Mouse (Mus musculus): Measurements from ENCODE around the gene Isyna1. TPM values are rescaled to one million over a fixed set of nuclear protein-coding genes. Genes with fewer than 3 reads are reported as not detected.

Isyna1 gene
- total RNA-seq, 1 experiment, result 161 TPM

DNA sequence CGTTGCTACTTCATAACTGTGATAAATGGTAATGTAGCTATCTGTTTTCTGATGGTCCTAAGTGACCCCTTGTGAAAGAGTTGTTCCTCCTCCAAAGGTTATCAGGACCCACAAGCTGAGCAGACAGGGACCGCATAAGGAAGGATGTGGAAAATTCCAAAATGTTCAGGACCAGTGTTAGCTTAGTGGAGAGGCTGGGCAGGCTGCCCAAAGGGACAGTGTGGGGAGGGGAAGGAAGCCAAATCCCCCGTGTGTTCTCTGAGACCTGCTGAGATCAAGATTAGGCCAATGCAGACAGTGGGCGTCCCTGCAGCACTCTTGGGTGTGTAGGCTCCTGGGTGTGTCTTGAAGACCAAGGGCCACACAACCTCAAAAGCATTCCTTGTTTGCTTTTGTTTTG lies 19.3 kb upstream of the Isyna1 start:
- peaks cover 2 to 4% of the 10 kb centered on the region in 2 experiments; a peak in 1 of 4 replicates for H3K4me1 ChIP-seq (ENCODE audit: control insufficient read depth in 2 of 2, insufficient read depth in 2 of 2, low read length in 2 of 2, poor library complexity in 1 of 2)
- H3K36me3 ChIP-seq (ENCODE audit: control insufficient read depth, insufficient read depth, low read length, poor library complexity, severe bottlenecking), result peaks cover 19% of the 10 kb centered on the region
- H3K9me3 ChIP-seq (ENCODE audit: control insufficient read depth, insufficient read depth, low read depth, low read length), result no peaks in the 10 kb centered on the region
- H3K4me3 ChIP-seq (ENCODE audit: insufficient read depth in 1 of 2, low read depth in 1 of 2, low read length in 2 of 2, poor library complexity in 1 of 2, severe bottlenecking in 1 of 2), result no peak overlapping the region
- no peak overlapping the region for H3K27ac ChIP-seq (ENCODE audit: insufficient read depth, low read depth, low read length, poor library complexity, severe bottlenecking)
- no peak for DNase-seq (ENCODE audit: low read depth, low spot score)
- in situ Hi-C loops (cut with MboI; ENCODE audit: low sequenced_read_pairs in 2 of 2, unreplicated experiment in 2 of 2), result no loop called here
- H3K9ac ChIP-seq (ENCODE audit: insufficient read depth, low read depth, low read length, poor library complexity, severe bottlenecking), result no peak overlapping the region
- TF ChIP-seq CHD2 (IDR thresholded peaks at IDR 0.05; ENCODE audit: low read depth, low read length), result no peak
- TF ChIP-seq HCFC1 (IDR thresholded peaks at IDR 0.05; ENCODE audit: borderline replicate concordance, insufficient read depth, low read length), result no peak
- TF ChIP-seq ZNF384 (IDR thresholded peaks at IDR 0.05; ENCODE audit: low read depth, low read length), result no peak
- TF ChIP-seq MAFK (IDR thresholded peaks at IDR 0.05; ENCODE audit: insufficient read depth, low read depth, low read length), result no peak
- no peak for TF ChIP-seq ZC3H11A (IDR thresholded peaks at IDR 0.05; ENCODE audit: borderline replicate concordance, low read depth, low read length)

DNA sequence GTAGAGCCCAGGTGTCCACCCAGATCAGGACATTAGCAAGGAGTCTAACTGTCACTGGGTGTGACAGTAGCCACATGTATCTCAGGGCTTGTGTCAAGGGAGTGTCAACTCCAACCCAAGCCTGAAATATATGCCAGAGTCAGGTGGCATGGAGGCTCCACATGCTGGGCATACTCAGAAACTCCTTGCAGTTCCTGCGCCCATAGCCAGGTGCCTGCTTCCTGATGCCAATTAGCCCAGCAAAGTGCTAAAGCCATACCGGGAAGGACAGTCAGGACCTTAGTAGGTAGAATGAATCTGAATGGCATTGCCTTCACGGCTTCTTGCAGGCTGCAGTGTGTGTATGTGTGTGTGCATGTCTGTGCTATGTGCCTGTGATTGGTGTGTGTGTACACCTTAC lies 17.0 kb upstream of the Isyna1 start:
- 0 out of 4 replicates have a peak, but pooled peaks cover 0 to 2% of the 10 kb centered on the region in 2 experiments for H3K4me1 ChIP-seq (ENCODE audit: control insufficient read depth in 2 of 2, insufficient read depth in 2 of 2, low read length in 2 of 2, poor library complexity in 1 of 2)
- in situ Hi-C loops (cut with MboI; ENCODE audit: low sequenced_read_pairs in 2 of 2, unreplicated experiment in 2 of 2), result no loop called here
- DNase-seq (ENCODE audit: low read depth, low spot score), result no peak
- no peak overlapping the region for H3K27ac ChIP-seq (ENCODE audit: insufficient read depth, low read depth, low read length, poor library complexity, severe bottlenecking)
- no peaks in the 10 kb centered on the region for H3K9me3 ChIP-seq (ENCODE audit: control insufficient read depth, insufficient read depth, low read depth, low read length)
- TF ChIP-seq MAFK (IDR thresholded peaks at IDR 0.05; ENCODE audit: insufficient read depth, low read depth, low read length), result no peak
- no peak for TF ChIP-seq CHD2 (IDR thresholded peaks at IDR 0.05; ENCODE audit: low read depth, low read length)
- no peak for TF ChIP-seq HCFC1 (IDR thresholded peaks at IDR 0.05; ENCODE audit: borderline replicate concordance, insufficient read depth, low read length)
- no peak overlapping the region for H3K9ac ChIP-seq (ENCODE audit: insufficient read depth, low read depth, low read length, poor library complexity, severe bottlenecking)
- peaks cover 26% of the 10 kb centered on the region for H3K36me3 ChIP-seq (ENCODE audit: control insufficient read depth, insufficient read depth, low read length, poor library complexity, severe bottlenecking)
- H3K4me3 ChIP-seq (ENCODE audit: insufficient read depth in 1 of 2, low read depth in 1 of 2, low read length in 2 of 2, poor library complexity in 1 of 2, severe bottlenecking in 1 of 2), result no peak overlapping the region

DNA sequence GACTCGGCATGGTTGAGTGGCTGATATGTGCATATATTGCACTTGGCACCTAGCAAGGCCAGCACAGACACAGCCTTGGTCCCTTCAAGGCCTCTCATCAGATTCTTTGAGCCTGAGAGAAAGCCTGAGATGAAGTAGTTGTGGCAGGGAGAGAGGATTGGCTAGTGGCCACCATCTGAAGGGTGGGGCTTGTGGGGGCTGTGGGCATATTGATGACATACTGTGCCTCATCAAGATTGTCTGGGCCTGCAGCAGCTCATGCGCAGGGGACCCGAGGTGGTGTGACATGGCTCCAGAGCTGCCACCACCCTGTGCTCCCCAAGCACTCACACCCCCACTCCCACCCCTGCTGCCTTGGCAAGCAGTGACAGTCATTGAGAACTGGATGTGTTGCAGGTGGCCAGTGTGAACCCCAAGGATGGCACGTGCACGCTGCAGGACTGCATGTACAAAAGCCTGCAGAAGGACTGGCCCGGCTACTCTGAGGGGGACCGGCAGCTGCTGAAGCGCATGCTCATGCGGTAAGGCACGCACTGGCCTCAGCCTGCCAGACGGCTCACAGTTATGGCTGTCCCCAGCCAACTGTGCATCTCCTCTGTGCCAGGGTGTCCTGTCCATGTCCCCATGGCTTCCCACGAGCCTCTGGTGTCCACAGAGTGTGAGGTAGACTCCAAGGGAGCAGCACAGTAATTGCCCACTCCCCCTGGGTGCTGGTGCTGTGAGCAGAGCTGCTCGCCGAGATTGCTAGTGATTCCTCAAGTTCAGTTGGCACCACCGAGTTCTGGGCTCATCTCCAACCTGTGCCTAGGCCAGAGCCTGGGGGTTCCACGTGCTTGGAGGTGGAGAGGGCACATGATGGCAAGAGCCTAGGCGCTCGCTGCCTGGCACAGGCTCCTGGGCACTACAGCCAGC lies 10.4 kb upstream of the Isyna1 start:
- DNase-seq (ENCODE audit: low read depth, low spot score), result no peak
- 0 out of 4 replicates have a peak, but pooled peaks cover 0 to 4% of the 10 kb centered on the region in 2 experiments for H3K4me1 ChIP-seq (ENCODE audit: control insufficient read depth in 2 of 2, insufficient read depth in 2 of 2, low read length in 2 of 2, poor library complexity in 1 of 2)
- H3K27ac ChIP-seq (ENCODE audit: insufficient read depth, low read depth, low read length, poor library complexity, severe bottlenecking), result no peak overlapping the region
- no peak overlapping the region for H3K4me3 ChIP-seq (ENCODE audit: insufficient read depth in 1 of 2, low read depth in 1 of 2, low read length in 2 of 2, poor library complexity in 1 of 2, severe bottlenecking in 1 of 2)
- no peaks in the 10 kb centered on the region for H3K9me3 ChIP-seq (ENCODE audit: control insufficient read depth, insufficient read depth, low read depth, low read length)
- in situ Hi-C loops (cut with MboI; ENCODE audit: low sequenced_read_pairs in 2 of 2, unreplicated experiment in 2 of 2), result no loop called here
- TF ChIP-seq HCFC1 (IDR thresholded peaks at IDR 0.05; ENCODE audit: borderline replicate concordance, insufficient read depth, low read length) (no peak), CHD2 (IDR thresholded peaks at IDR 0.05; ENCODE audit: low read depth, low read length) (no peak), ZC3H11A (IDR thresholded peaks at IDR 0.05; ENCODE audit: borderline replicate concordance, low read depth, low read length) (no peak), ZNF384 (IDR thresholded peaks at IDR 0.05; ENCODE audit: low read depth, low read length) (no peak), MAFK (IDR thresholded peaks at IDR 0.05; ENCODE audit: insufficient read depth, low read depth, low read length) (no peak)
- H3K9ac ChIP-seq (ENCODE audit: insufficient read depth, low read depth, low read length, poor library complexity, severe bottlenecking), result no peak overlapping the region
- H3K36me3 ChIP-seq (ENCODE audit: control insufficient read depth, insufficient read depth, low read length, poor library complexity, severe bottlenecking), result peaks cover 40% of the 10 kb centered on the region

DNA sequence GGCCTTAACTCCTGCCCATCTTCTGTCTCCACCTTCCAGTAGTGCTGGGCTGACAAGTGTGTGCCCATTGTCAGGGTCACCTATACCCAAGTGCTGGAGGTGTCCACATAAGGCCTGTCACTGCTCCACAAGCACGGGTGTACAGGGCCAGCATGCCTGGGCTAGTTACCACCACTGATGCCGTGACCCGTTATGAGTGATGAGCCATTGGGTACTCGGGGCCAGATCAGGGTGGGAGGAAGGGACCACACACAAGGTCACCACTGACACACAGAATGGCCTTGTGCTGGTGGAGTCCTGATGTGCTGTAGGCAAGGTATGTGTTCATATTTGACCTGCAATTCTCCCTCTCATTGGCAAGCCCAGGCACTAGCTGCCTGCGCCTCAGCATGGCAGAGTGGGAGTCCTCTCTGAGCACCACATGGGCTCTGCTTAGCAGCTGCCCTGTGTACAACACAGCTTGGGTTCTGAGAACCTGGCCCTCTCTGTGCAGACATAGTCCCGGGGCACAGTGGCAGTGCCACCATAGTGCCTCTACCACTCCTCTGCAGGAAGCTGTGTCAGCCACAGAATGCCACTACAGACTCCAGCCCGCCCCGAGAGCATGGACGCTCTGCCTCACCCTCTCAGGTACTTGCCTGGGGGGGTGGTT lies 9.4 kb upstream of the Isyna1 start:
- in situ Hi-C loops (cut with MboI; ENCODE audit: low sequenced_read_pairs in 2 of 2, unreplicated experiment in 2 of 2), result no loop called here
- Histone ChIP-seq H3K36me3 (ENCODE audit: control insufficient read depth, insufficient read depth, low read length, poor library complexity, severe bottlenecking) (peaks cover 40% of the 10 kb centered on the region), H3K4me1 (ENCODE audit: control insufficient read depth in 2 of 2, insufficient read depth in 2 of 2, low read length in 2 of 2, poor library complexity in 1 of 2) (peaks cover 0 to 8% of the 10 kb centered on the region in 2 experiments; a peak in 1 of 4 replicates), H3K9ac (ENCODE audit: insufficient read depth, low read depth, low read length, poor library complexity, severe bottlenecking) (no peak overlapping the region; the same call in 1 of the 2 replicates), H3K4me3 (ENCODE audit: insufficient read depth in 1 of 2, low read depth in 1 of 2, low read length in 2 of 2, poor library complexity in 1 of 2, severe bottlenecking in 1 of 2) (no peak overlapping the region), H3K9me3 (ENCODE audit: control insufficient read depth, insufficient read depth, low read depth, low read length) (no peaks in the 10 kb centered on the region), H3K27ac (ENCODE audit: insufficient read depth, low read depth, low read length, poor library complexity, severe bottlenecking) (0 out of 2 replicates have a peak overlapping the region, but pooled peaks have one; percentile 1)
- TF ChIP-seq CHD2 (IDR thresholded peaks at IDR 0.05; ENCODE audit: low read depth, low read length) (no peak), ZC3H11A (IDR thresholded peaks at IDR 0.05; ENCODE audit: borderline replicate concordance, low read depth, low read length) (no peak), HCFC1 (IDR thresholded peaks at IDR 0.05; ENCODE audit: borderline replicate concordance, insufficient read depth, low read length) (no peak), MAFK (IDR thresholded peaks at IDR 0.05; ENCODE audit: insufficient read depth, low read depth, low read length) (no peak), ZNF384 (IDR thresholded peaks at IDR 0.05; ENCODE audit: low read depth, low read length) (no peak)
- DNase-seq (ENCODE audit: low read depth, low spot score), result no peak
